ENCODE assay signal across 9 mouse cellular contexts in the genomic region with DNA sequence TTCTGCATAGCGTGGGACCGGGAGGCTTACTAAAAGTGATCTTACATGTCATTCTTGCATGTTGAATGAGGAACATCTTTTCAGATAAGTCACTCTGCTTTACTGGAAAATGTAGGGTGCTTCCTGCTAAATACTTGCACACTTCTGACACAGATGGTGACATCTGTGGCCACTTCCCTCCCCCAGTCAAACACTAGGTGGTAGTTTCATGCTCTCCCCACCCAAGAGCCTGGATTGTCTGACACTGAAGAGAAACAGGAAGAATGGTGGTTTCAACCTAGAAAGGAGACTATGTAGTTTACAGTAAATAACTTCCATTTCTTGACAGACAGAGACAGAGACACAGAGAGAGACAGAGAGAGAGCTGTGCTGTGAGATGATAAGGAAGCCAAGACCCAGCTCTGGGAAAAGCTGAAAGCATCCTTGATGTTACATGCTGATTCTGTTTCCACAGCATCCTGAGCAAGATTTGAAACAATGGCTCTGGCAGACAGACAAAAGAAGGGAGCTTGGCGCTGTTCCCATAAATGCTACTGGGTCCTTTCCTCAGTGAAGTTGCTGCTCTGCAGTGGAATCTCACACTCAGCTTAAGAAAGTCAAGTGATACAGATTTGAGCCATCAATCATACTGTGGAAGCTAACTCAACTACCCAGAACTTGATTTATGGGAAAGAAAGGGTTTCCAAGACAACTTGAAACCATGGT.
DNase-seq lines count a peak whose midpoint lies in the region; ATAC-seq lines count a peak whose summit lies in the region.
"Had no signal": no experiment of that assay in that cellular context is flagged by ENCODE, and none has a peak within 500 bp of the region (broad histone marks: within the 10 kb centered on the region; RNA-seq: fewer than 3 reads in every experiment).

No protein-coding gene starts in this region.

- peak; percentile 71 for DNase-seq in kidney, postnatal 10 days
- peak; percentile 68 for DNase-seq in induced T-regulatory cell, adult 2 months (ENCODE audit: low read depth)
- peak; percentile 19 to 30 for DNase-seq in natural killer cell, adult 2 months (ENCODE audit: low spot score in 2 of 2)
- no peak for DNase-seq in cerebellum, postnatal 4 days (ENCODE audit: low spot score in 2 of 2)
- DNase-seq in retina, postnatal 1 day, result no peak
- no peak for DNase-seq in hindbrain, embryonic 11.5 days (ENCODE audit: low spot score)

- no peak for ATAC-seq in kidney, embryonic 16.5 days (ENCODE audit: low FRiP score, low TSS enrichment)
- peak; percentile 65 for ATAC-seq in activated CD4-positive, CD25-positive, alpha-beta regulatory T cell, adult 4 months
- no peak for ATAC-seq in hindbrain, embryonic 11.5 days (ENCODE audit: low FRiP score)

- no peaks in the 10 kb centered on the region for H3K4me1 ChIP-seq in kidney, embryonic 16.5 days (ENCODE audit: insufficient read depth, low read length)
- H3K4me1 ChIP-seq in hindbrain, embryonic 11.5 days (replicated peaks; ENCODE audit: control insufficient read depth, insufficient read depth, low read length), result no peaks in the 10 kb centered on the region

- no peak overlapping the region for H3K4me3 ChIP-seq in kidney, embryonic 16.5 days (ENCODE audit: low read length)
- H3K4me3 ChIP-seq in hindbrain, embryonic 11.5 days (ENCODE audit: low read depth, low read length), result no peak overlapping the region

- H3K9me3 ChIP-seq in kidney, embryonic 16.5 days (ENCODE audit: low read length), result no peaks in the 10 kb centered on the region
- no peaks in the 10 kb centered on the region for H3K9me3 ChIP-seq in hindbrain, embryonic 11.5 days (ENCODE audit: control insufficient read depth, low read length)

- WGBS in kidney, embryonic 16.5 days, result 91% methylated on average over 3 of the region's 3 CpGs
- WGBS in hindbrain, embryonic 11.5 days, result 88% methylated on average over 3 of the region's 3 CpGs

- no peak overlapping the region for H3K9ac ChIP-seq in kidney, embryonic 16.5 days (replicated peaks; ENCODE audit: low read length)
- H3K9ac ChIP-seq in hindbrain, embryonic 11.5 days (ENCODE audit: low read depth, low read length), result no peak overlapping the region

- no peak overlapping the region for H3K27ac ChIP-seq in kidney, embryonic 16.5 days (ENCODE audit: low read length)
- H3K27ac ChIP-seq in hindbrain, embryonic 11.5 days (ENCODE audit: low read depth, low read length), result no peak overlapping the region
- H3K27ac ChIP-seq: macrophage had no signal

- no peaks in the 10 kb centered on the region for H3K36me3 ChIP-seq in kidney, embryonic 16.5 days (ENCODE audit: insufficient read depth, low read length)
- H3K36me3 ChIP-seq in hindbrain, embryonic 11.5 days (ENCODE audit: control insufficient read depth, insufficient read depth, low read length), result no peaks in the 10 kb centered on the region

- H3K4me2 ChIP-seq in kidney, embryonic 16.5 days (replicated peaks; ENCODE audit: low read depth, low read length), result no peak overlapping the region
- no peak overlapping the region for H3K4me2 ChIP-seq in hindbrain, embryonic 11.5 days (replicated peaks; ENCODE audit: low read depth, low read length)

- no peaks in the 10 kb centered on the region for H3K27me3 ChIP-seq in kidney, embryonic 16.5 days (ENCODE audit: insufficient read depth, low read length)
- no peaks in the 10 kb centered on the region for H3K27me3 ChIP-seq in hindbrain, embryonic 11.5 days (ENCODE audit: control insufficient read depth, insufficient read depth, low read length)

Comparison
In these comparisons a context has a peak if more than half of its experiments do, and no peak if none do; other contexts are left out.
1. DNase-seq: peak in kidney, postnatal 10 days (single experiment), induced T-regulatory cell, adult 2 months (single experiment) and natural killer cell, adult 2 months (2 of 2); none in cerebellum, postnatal 4 days (0 of 2), retina, postnatal 1 day (single experiment) and hindbrain, embryonic 11.5 days (single experiment).